Mouse (Mus musculus): ENCODE measurements at regions not wholly inside any gene's neighbourhood (a gene's known extent, or its start where the extent isn't known, plus 50 kb on each side); places are given as distances from the start of the nearest gene placed in this dataset.

DNA sequence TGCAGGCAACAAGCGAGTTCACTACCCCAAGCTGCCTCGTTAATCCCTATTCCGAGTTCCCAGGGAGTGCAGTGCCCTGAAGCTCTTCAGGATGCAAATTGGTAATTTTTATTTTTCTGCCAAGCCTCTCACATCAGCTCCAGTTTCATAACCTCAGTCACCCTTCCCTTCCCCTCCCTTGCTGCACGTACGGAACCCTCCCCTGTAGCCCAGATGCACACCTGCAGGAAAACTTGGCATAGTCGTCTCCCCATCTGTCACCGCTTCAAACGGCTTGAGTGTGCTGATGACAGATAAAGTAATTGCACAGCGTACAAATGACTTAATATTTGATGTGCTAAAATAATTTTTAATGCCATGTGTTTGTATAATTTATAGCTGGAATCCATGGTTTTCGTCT is 119.7 kb upstream of the Tmem45b start:
- DNase-seq (ENCODE audit: extremely low spot score, low spot score), result no peak

DNA sequence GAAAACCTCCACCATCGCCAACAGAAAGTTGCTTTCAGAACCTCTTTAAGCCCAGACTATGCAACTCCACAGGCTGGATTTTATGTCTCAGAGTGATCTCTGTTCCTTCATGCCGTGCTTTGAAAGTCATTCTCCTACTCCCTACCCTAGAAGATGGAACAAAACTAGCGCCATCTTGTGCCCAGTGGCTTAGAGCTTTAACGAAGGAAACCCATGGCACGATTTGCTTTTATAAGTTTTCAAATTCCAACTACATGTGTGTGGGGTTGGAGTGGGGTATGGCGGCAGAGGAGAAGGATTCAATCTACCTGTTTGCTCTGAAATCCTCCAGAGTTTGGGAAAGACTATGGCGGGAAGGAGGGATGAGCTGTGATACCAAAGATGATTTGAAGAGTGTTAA is 118.7 kb upstream of the Tmem45b start:
- no peak for DNase-seq (ENCODE audit: extremely low spot score, low spot score)

DNA sequence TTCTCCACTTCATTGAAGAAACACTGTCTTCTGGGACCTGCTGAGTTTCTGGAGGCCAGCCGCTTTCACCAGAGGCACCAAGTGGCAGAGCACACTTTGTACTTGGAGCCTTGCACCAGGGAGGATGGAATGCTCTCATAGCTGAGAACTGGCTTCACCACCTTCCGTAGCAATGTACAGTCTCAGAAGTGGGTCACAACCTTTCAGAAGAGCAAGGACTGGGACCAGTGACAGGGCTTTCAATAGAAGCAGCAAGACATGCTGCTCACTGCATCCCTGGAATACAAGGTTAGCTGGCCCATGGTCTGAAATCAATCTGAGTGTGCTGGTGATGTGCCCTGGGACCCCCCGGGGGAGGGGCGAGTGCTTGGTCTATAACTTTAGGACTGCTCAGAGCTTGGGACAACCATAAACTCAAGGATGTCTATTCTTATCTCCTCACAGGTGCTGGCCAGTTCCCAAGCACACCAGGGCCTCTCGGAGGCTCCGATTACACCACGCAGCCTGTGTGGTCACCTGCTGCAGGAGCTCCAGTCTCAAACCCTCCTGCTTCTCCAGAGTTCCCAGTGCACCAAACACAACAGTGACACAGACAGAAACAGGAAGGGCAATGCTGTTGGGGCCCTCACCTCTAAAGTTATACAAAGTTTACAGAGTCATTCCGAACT is 114.4 kb upstream of the Tmem45b start:
- no peak for DNase-seq (ENCODE audit: extremely low spot score, low spot score)

DNA sequence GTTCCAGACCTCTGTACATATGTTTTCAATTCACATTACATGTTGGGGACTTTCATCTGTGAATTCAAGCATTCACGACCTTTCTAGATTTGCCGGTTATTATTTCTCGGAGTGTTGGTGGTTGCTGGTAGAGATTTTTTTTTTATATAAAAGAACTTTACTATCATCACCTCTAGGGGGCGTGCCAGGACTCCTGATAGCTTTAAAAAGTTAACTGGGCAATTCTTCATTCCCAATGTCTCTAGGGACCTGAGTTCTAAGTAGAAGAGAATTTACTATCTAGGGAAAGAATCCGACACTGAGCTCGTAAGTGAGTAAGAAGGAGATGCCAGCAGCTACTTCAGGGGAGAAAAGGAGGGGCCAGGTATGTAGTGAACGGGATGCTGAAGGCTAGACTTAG is 112.8 kb upstream of the Tmem45b start:
- DNase-seq (ENCODE audit: extremely low spot score, low spot score), result no peak

DNA sequence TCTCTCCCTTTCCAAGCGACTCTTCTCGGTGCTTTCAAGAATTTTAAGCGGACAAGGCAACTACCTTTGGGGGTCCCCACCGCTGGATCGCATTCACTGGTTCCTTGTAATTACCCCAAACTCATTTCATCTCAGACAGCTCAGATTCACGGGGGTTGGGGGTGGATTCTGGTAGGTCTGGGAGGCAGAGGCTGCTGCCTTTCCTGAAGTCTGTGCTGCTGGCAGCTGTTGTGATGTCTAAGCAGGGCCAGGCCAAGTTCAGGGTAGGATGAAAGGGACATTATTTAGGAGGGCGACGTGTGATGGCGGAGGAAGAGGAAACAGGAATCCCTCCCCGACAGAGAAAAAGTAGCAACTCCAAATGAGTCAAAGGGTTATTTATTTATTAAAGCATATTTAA is 102.8 kb upstream of the Tmem45b start:
- DNase-seq (ENCODE audit: extremely low spot score, low spot score), result no peak

DNA sequence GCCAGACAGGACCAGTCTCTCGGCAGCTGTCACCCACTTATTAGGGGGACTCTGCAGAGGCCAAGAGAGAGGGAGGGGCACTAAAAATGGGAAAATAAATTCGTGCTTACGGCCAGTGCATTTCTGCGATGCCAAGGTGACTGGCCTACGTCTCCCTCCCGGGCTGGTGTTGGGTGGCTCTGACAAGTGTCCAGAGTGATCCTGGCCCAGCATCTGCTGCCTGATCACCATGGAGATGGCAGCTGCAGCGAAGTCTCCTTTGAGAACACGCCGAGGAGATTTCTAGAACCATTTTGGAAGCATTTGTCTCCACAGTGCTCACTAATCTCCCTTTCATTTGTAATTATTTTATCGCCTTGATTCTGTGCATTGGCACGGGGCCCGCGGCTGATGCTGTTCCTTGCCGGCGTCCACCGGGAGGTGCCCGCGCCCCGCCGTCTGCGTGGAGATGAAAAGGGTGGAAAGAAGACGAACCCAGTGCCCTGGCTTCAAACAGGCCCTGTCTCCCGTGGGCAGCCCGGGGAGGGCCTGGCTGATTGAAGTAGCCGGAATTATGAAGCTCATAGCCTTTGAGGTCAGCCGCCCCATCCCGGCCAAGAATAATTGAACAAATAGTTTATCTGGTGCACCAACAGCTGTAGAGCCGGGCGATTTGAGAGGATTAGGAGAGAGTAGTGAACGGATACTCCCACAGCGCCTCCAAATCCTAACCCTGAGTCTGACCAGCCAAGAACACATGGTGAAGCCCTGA is 102.2 kb upstream of the Tmem45b start:
- no peak for DNase-seq (ENCODE audit: extremely low spot score, low spot score)

DNA sequence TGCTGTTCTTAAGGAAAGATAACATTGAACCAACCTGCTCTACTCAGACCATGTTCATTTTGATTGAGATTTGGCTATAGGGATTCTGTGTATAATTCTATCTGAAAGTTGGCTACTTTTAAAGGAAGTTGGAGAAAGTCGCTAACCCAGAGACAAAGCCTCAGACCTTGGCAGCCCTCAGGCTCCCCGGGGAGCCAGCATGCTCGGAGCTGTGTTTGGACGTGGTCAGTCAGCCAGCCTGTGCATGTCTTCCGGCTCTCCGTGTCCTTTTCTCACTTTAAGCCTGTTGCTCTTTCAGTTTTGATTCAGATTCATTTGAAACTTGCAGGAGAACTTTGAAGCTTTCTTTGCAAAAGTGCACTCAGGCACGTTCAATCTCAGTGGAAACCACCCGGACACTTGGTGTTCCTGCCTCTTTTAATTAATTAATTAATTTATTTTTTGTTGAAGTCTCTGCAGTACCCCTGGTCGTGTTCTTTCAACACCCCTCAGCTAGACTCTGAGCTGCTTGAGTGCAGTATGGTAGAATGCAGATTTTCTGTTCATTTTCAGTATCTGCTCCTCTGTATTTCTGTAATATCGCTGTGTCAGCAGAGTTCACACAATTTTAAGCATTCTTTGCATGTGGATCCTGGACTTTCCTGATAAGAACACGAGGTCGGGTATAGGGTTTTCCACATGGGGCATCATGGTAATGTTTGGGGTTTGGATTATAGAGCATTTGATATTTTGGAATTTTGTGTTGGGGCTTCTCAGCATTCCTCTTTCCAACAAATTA is 100.9 kb upstream of the Tmem45b start:
- no peak for DNase-seq (ENCODE audit: extremely low spot score, low spot score)

DNA sequence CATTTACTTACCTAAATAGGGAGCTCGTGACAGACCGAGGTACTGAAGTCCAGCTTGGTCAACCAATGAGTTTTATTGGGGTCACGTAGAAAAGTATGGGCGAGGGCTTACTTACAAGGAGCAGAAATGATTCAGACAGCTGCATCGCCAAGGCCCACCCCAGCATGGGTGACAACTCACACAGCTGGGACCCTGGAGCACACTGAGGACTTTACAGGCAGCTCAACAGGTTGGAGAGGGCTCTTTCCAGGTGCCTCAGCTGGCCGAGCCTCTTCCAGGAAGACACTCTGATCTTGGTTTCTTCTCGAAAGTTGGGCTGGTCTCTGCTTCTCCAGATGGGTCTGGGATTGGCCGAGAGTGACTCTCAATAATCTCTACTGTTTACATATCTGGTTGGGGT is 99.3 kb upstream of the Tmem45b start:
- no peak for DNase-seq (ENCODE audit: extremely low spot score, low spot score)

DNA sequence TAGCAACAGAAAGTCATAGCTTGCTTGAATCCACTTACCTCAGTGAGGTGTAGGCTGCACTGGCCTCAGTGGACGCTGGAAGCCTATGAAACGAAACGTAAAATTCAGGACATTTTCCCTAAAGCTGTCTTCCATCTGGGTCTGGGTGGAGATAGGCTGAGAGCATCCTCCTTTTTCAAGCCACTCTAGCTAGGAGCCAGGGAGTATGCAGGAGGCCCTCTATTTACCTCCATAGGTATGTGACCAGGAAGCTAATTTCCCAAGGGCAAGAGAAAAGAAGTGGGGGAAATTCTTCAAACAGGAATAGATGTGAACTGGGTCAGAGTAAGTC is 95.9 kb upstream of the Tmem45b start:
- DNase-seq (ENCODE audit: extremely low spot score, low spot score), result no peak

DNA sequence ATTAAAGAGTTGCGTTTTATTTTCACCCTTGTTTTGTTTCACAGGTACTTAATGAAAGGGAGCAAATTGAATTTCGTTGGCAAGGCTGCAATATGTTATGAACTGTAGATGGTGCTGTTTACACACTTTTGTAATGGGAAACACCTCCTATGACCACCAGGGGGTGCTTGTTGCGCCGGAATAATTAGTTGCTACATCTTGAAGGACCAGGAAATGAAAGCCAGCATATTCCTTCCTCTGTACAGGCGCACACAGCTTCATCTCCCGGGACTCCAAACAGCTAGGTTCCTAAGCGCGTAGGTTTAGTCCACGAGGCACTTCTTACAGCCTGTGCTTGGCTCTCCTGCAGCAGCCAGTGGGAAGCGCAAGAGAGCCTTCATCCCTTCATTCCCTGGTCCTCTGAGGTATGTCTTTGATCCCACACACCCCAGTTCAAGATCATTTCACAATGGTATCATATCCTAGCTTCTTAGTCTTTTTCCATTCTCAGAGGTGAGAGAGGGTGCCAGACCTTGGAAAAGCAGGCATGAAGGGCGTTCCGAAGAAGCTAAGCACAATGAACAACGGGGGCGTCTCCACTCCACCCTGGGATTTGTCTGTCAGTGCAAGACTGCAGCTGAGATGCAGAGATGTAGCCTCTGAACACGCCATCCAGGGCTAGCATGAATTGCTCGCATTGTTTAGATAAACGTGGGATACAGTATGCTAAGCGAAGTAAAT is 95.4 kb upstream of the Tmem45b start:
- peak; percentile 77 for DNase-seq (ENCODE audit: extremely low spot score, low spot score)

DNA sequence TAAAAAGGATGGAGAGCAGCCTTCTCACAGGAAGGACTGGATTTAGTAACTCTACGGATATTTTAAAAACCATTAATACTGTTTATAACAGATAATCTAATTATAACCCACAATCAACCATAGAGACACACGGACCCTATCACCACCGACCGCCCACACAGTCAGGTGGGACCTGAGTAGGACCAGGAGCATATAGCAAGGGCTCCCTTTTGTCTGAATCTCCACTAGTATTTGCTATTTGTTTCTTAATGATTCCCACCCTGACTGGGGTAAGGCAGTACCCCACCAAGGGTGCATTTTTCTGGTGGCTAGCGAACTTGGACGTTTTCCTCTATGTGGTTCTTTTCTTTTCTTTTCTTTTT is 79.4 kb upstream of the Tmem45b start:
- DNase-seq (ENCODE audit: extremely low spot score, low spot score), result no peak

DNA sequence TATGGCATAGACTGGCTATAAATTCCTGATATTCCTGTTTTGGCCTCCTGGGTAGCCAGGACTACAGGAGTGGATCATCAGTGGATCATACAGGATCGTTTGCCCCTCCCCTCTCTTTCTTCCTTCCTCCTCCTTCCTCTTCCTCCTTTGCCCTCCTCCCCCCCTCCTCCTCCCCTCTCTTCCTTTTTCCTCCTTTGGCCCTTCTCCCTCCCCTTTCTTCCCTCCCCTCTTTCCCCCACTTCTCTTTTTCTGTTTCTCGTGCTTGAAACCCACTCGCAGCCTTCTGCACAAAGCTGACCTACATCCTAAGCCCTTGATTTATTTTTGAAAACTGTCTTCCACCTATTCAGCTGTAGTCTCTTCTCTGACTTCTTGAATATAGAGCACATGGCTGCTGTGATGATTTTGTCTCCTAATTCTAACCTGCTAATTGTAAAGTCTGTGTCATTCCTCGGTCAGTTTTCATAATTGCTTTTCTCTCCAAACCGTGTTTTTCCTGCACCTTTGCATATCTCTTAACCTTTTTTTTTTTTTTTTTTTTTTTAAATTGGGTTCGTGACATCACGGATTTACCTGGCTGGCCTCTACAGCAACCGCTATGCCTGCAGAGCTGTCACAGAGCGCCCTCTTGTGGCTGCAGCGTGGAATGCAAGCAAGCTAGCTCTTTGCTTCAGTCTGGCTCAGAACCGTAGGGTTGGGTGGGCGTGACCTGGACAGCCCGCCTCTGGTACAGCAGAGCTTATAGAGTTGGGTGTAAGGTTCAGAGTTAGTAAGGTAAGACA is 78.8 kb upstream of the Tmem45b start:
- DNase-seq (ENCODE audit: extremely low spot score, low spot score), result peak; percentile 89

DNA sequence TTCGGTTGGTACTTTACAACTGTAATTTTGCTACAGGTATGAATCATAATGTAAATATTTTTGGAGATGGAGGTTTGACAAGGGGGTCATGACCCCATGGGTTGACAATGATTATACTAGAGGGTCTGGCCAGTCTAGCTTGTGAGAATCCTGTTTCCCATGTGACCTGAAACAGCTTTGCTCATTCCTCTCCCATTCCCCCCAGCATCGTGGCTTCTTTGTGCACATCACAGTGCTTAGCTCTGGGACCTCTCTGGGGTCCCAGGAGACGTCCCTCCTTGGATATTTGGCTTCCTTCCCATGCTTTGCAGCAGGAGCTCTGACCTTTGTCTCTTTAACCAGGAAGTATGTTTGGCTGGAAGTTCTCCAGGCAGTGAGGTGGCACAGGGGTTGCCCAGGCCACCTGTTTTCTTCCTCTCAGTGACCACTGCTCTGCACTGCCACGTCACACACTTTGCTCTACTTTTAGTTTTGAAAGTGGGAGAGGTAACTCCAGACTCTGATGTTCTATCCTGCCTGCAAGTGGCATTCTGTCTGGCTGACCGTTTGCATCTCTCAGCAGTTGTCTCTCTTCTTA is 77.4 kb upstream of the Tmem45b start:
- DNase-seq (ENCODE audit: extremely low spot score, low spot score), result no peak

DNA sequence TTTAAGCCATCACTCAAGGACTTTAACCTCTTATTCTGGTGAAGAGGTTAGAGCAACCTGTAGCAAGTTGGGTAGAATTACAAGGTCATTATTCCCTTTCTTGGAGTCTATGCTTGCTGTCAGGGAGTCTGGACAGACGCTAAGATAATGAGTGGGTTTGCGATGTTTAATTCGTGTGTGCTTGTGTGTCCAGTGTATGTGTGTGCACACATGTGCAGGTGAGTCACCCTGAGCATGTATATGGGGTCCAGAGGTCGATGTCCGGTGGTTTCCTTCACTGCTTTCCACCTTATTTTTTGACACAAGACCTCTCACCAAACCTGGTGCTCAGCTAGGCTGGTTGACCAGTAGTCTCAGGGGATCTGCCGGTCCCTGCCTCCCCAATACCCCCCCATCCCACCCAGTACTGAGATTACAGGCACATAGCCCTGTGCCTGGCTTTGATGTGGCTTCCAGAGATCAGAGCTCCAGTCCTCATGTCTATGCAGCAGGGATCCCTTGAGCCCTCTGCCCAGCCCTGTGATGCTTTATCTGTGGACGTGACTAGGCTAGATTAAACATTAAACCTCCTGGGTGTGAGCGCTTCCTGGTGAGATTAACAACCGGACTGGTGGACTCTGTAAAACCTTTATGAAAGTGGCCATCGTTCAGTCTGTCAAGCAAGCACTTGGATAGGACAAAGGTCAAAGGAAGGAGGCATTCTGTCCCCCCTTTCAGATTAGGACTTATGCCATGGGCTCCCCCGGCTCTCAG is 74.4 kb upstream of the Tmem45b start:
- DNase-seq (ENCODE audit: extremely low spot score, low spot score), result no peak

DNA sequence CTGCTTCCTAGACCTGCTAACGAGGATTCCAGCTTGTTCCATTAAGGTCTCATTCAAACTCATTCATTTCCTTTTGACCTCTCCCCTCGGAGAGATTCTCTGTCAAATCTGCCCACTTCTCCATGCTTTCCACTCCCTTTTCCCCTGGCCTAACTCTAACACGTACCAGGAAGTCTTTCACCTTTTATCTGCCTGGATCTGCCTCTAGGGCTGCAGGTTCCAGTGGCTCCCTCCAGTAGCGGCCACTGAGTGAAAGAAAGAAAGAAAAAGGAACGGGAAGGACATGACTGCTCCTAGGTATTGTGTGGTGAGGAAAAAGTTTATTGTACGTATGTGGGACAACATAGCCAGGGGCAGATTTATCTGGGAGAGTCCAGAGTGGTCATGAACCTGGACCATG is 64.8 kb upstream of the Tmem45b start:
- no peak for DNase-seq (ENCODE audit: extremely low spot score, low spot score)

DNA sequence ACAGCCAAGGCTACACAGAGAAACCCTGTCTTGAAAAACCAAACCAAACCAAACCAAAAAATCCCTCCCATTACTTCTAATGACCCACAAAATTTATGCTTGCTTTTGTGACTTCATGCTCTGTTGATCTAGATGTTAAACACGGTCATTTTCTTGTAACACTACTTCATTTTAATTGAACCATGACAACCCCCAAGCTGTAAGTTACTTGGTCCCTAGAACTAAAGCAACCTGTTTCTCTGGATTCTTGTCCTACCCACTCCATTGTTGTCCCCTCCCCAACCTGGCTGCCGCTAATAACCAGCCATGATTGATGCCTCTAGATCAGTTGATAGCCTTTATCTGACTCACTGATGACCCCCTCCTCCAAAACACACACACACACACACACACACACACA is 63.0 kb upstream of the Tmem45b start:
- DNase-seq (ENCODE audit: extremely low spot score, low spot score), result no peak

Measured in neural tube, embryonic 10.5 days (tissue).